Mouse (Mus musculus): Measurements from ENCODE around the gene Haspin.

- no peak for TF ChIP-seq EP300 (IDR thresholded peaks at IDR 0.05; ENCODE audit: insufficient read depth, low read depth, low read length)
- no peak for TF ChIP-seq POLR2A (IDR thresholded peaks at IDR 0.05; ENCODE audit: insufficient read depth, low read length)
Observed at GRCm38 (mm10) chr11:73175612-73176011, 37.5 kb upstream of the Haspin start.
